Mouse (Mus musculus) limb, embryonic 15.5 days (tissue): ENCODE measurements at regions not wholly inside any gene's neighbourhood (a gene's known extent, or its start where the extent isn't known, plus 50 kb on each side); places are given as distances from the start of the nearest gene placed in this dataset.

Source experiments
- ATAC-seq: fragments of 200-750 bp; cut with Nextera tagmentation; 2 replicates; pipeline ENCODE4 v1.8.0; 2017; ENCODE audit warnings: low read depth, moderate TSS enrichment; ENCODE audit not compliant: insufficient number of reproducible peaks, low FRiP score, low TSS enrichment
- H3K27ac ChIP-seq: fragments of 300-500 bp; sonication (generic); 2 replicates; pipeline ENCODE4 v1.5.1; 2015; ENCODE audit warnings: moderate library complexity, mild to moderate bottlenecking, inconsistent platforms
- H3K27me3 ChIP-seq: fragments of 300-500 bp; sonication (generic); 2 replicates; pipeline ENCODE4 v1.6.1; 2015; ENCODE audit warnings: inconsistent platforms
- H3K36me3 ChIP-seq: fragments of 300-500 bp; sonication (generic); 2 replicates; pipeline ENCODE4 v1.6.1; 2015; ENCODE audit warnings: inconsistent platforms
- H3K4me1 ChIP-seq: fragments of 300-500 bp; sonication (generic); 2 replicates; pipeline ENCODE4 v1.6.1; 2015; ENCODE audit warnings: inconsistent platforms
- H3K4me2 ChIP-seq: fragments of 300-500 bp; sonication (generic); 2 replicates; pipeline ENCODE4 v1.6.1; 2015; ENCODE audit warnings: mild to moderate bottlenecking, inconsistent platforms
- H3K4me3 ChIP-seq: fragments of 300-500 bp; sonication (generic); 2 replicates; pipeline ENCODE4 v1.5.1; 2015; ENCODE audit warnings: mild to moderate bottlenecking, inconsistent platforms
- H3K9ac ChIP-seq: fragments of 300-500 bp; sonication (generic); 2 replicates; pipeline ENCODE4 v1.6.1; 2015; ENCODE audit warnings: inconsistent platforms
- H3K9me3 ChIP-seq: fragments of 300-500 bp; sonication (generic); 2 replicates; pipeline ENCODE4 v1.6.1; 2016; ENCODE audit warnings: inconsistent platforms
- WGBS: fragments of 180-500 bp; shearing (Covaris S2); methylation state at CpG from one replicate; pipeline ENCODE4 v1.1.7; 2015; 5-methylcytosine and 5-hydroxymethylcytosine counted together

DNA sequence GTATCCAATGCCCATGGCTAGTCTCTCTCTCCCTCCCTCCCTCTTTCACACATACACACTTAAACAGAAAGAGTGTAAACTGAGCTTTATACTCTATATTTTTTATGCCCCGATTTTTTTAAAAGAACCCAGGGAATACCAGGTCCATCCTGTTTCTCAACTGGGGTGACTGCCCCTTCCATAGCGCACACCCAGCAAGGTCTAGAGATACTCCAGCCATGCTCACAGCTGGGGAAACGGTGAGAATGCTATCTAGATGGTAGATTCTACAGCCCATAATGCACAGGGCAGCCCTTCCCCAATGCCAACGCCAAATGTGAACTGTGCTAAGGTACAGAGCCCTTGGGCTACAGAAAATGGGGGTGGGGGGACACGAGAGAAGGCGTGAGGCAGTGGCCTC lies 51.2 kb upstream of the Tln2 start:
- no peak overlapping the region for H3K4me3 ChIP-seq
- no peaks in the 10 kb centered on the region for H3K36me3 ChIP-seq
- no peak overlapping the region for H3K4me2 ChIP-seq
- no peak for ATAC-seq
- H3K27ac ChIP-seq, result no peak overlapping the region
- no peaks in the 10 kb centered on the region for H3K27me3 ChIP-seq
- H3K9ac ChIP-seq, result no peak overlapping the region
- WGBS, result 86% methylated on average over 6 of the region's 6 CpGs
- H3K4me1 ChIP-seq, result peaks cover 20% of the 10 kb centered on the region
- no peaks in the 10 kb centered on the region for H3K9me3 ChIP-seq

DNA sequence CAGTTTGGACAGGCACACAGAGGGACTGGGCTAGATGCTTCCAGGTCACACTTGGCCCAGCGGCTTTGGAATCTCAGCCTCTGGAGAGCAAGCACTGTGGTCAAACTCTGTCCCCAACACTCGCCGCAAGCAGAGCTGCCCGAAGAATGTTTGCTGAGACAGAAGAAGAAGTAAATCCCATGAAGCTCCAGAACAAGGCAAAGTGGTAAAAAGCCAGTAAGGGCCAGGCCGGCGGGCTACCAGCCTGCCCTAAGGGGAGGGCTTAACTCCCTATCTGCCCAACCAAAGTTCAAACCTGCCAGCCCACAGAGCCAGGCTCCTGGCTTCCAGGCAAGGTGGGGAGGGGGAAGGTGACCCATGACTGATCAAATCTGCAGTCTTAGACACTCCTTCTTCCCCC lies 52.2 kb upstream of the Tln2 start:
- no peak for ATAC-seq
- H3K27ac ChIP-seq, result no peak overlapping the region

DNA sequence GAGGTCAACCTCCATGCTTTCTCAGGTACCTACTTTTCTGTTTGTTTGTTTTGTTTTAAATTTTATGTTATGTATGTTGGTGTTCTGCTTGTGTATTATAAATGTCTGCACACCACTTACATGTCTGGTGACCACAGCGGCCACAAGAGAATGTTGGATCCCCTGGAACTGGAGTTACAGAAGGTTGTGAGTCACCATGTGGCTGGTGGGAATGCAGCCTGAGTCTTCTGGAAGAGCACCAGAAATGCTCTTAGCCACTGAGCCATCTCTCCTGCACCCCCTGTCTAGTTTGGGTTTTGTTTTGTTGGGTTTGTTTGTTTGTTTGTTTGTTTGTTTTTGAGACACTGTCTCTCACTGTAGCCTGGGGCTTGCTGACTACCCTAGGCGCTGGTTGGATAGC lies 52.6 kb upstream of the Tln2 start:
- no peaks in the 10 kb centered on the region for H3K9me3 ChIP-seq
- peaks cover 26% of the 10 kb centered on the region for H3K4me1 ChIP-seq
- H3K36me3 ChIP-seq, result no peaks in the 10 kb centered on the region
- H3K4me3 ChIP-seq, result no peak overlapping the region
- no peaks in the 10 kb centered on the region for H3K27me3 ChIP-seq
- no peak overlapping the region for H3K4me2 ChIP-seq
- ATAC-seq, result no peak
- no peak overlapping the region for H3K27ac ChIP-seq
- no peak overlapping the region for H3K9ac ChIP-seq
- 94% methylated on average over 2 of the region's 2 CpGs for WGBS

More for the DNA sequence above, 52.2 kb upstream of the Tln2 start:
- H3K9ac ChIP-seq, result no peak overlapping the region
- no peaks in the 10 kb centered on the region for H3K27me3 ChIP-seq
- H3K4me1 ChIP-seq, result peaks cover 22% of the 10 kb centered on the region
- no peak overlapping the region for H3K4me2 ChIP-seq
- WGBS, result 78% methylated on average over 6 of the region's 6 CpGs
- H3K4me3 ChIP-seq, result no peak overlapping the region
- no peaks in the 10 kb centered on the region for H3K36me3 ChIP-seq
- H3K9me3 ChIP-seq, result no peaks in the 10 kb centered on the region

GRCm38 (mm10) chr9:67614068-67614727 lies 54.7 kb upstream of the Tln2 start:
- Histone ChIP-seq H3K4me3 (no peak overlapping the region), H3K9ac (no peak overlapping the region), H3K4me2 (no peak overlapping the region), H3K27ac (no peak overlapping the region), H3K27me3 (no peaks in the 10 kb centered on the region), H3K4me1 (peaks cover 28% of the 10 kb centered on the region), H3K9me3 (no peaks in the 10 kb centered on the region), H3K36me3 (no peaks in the 10 kb centered on the region)
- WGBS, result 43% methylated on average over 2 of the region's 2 CpGs
- ATAC-seq, result no peak

- Histone ChIP-seq H3K36me3 (no peaks in the 10 kb centered on the region), H3K27ac (no peak overlapping the region)
These were observed 56.7 kb upstream of the Tln2 start for GRCm38 (mm10) chr9:67616207-67616606.

DNA sequence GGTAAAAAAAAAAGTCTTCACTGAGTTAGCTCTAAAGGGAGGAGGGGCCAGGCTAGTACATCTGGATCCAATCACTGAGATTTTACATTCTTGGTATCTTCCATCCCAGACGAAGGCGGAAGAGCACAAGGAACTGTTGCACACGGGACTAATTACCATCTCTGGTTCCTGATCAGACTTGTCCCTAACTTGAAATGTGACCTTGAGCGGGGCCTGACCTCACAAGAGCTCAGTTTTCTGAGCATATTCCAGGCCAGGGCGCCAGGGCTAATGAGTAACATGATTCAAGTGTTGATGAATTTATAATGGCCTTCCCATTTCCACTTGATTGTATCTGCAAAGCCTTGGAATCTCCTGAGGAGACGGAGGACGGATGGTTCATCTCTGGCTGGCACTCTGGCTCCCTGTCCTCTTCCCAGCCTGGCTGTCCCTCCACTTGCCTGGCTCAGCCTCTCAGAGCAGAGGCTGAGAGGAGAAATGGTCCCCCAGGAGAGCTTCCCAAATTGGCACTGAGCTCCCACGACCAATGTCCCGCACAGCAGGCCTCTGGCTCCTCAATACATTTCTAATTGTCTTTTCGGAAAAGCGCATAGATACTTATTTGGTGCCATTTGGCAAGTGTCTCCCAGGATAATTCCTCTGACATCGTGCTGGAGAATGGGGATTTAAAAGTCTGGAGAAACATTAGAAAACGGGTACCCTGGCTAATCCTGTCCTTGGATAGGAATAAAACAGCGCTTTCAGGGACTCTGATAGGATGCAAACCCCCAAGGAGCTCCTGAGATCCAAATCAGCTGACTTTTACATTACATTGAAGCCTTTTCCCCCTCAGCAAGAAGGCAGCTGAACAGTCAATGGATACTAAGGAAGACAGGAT lies 58.1 kb upstream of the Tln2 start:
- H3K36me3 ChIP-seq, result no peaks in the 10 kb centered on the region
- no peaks in the 10 kb centered on the region for H3K9me3 ChIP-seq
- no peaks in the 10 kb centered on the region for H3K27me3 ChIP-seq
- no peak overlapping the region for H3K9ac ChIP-seq
- 0 out of 2 replicates have a peak overlapping the region, but pooled peaks have one; percentile 11 for H3K27ac ChIP-seq
- H3K4me2 ChIP-seq, result no peak overlapping the region
- no peak overlapping the region for H3K4me3 ChIP-seq
- H3K4me1 ChIP-seq, result peaks cover 31% of the 10 kb centered on the region
- ATAC-seq, result no peak
- WGBS, result 26% methylated on average over 14 of the region's 14 CpGs

More at GRCm38 (mm10) chr9:67616207-67616606, 56.7 kb upstream of the Tln2 start:
- Histone ChIP-seq H3K4me2 (no peak overlapping the region), H3K27me3 (no peaks in the 10 kb centered on the region), H3K4me3 (no peak overlapping the region), H3K9ac (no peak overlapping the region), H3K4me1 (peaks cover 33% of the 10 kb centered on the region), H3K9me3 (no peaks in the 10 kb centered on the region)
- ATAC-seq, result no peak
- 92% methylated on average over 2 of the region's 2 CpGs for WGBS

DNA sequence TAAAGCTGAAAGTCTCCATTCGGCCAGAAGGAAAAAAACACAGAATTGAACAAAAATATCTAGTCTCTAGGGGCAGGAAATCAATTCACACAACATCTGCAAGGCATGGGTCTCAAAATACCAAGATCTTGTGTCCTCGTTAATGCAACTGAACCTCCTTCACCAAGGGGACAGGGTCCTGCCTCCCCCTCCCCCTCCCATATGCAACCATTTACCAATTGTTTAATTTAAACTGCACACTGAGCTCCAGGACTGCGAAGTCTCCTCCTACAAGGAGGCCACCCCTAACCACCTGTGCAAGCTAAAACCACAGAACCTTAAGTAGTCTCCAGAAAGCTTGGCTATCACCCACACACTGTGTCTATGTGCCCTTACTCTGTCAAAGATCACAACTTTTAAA lies 61.4 kb upstream of the Tln2 start:
- Histone ChIP-seq H3K4me2 (no peak overlapping the region), H3K4me3 (no peak overlapping the region), H3K36me3 (no peaks in the 10 kb centered on the region), H3K27ac (no peak overlapping the region; the same call in 1 of the 2 replicates), H3K4me1 (peaks cover 25% of the 10 kb centered on the region), H3K27me3 (no peaks in the 10 kb centered on the region), H3K9me3 (no peaks in the 10 kb centered on the region), H3K9ac (no peak overlapping the region)
- ATAC-seq, result no peak
- 21% methylated on average over 3 of the region's 3 CpGs for WGBS

- no peaks in the 10 kb centered on the region for H3K9me3 ChIP-seq
- no peak overlapping the region for H3K9ac ChIP-seq
- ATAC-seq, result no peak
- H3K4me2 ChIP-seq, result no peak overlapping the region
- H3K36me3 ChIP-seq, result no peaks in the 10 kb centered on the region
- H3K27ac ChIP-seq, result no peak overlapping the region
- no peaks in the 10 kb centered on the region for H3K27me3 ChIP-seq
- 54% methylated on average over 2 of the region's 2 CpGs for WGBS
- peaks cover 14% of the 10 kb centered on the region for H3K4me1 ChIP-seq
- no peak overlapping the region for H3K4me3 ChIP-seq
These were observed 67.7 kb upstream of the Tln2 start for GRCm38 (mm10) chr9:67627196-67627595.

- H3K4me2 ChIP-seq, result no peak overlapping the region
- WGBS, result 23% methylated on average over 6 of the region's 6 CpGs
These were observed 70.1 kb upstream of the Tln2 start for GRCm38 (mm10) chr9:67629624-67630023.

GRCm38 (mm10) chr9:67630173-67630572 lies 70.7 kb upstream of the Tln2 start:
- no peak for ATAC-seq
- Histone ChIP-seq H3K27me3 (no peaks in the 10 kb centered on the region), H3K9me3 (no peaks in the 10 kb centered on the region), H3K4me2 (no peak overlapping the region), H3K9ac (no peak overlapping the region), H3K36me3 (no peaks in the 10 kb centered on the region), H3K4me3 (no peak overlapping the region), H3K4me1 (peaks cover 23% of the 10 kb centered on the region), H3K27ac (no peak overlapping the region)
- WGBS, result 40% methylated on average over 3 of the region's 3 CpGs

More at GRCm38 (mm10) chr9:67629624-67630023, 70.1 kb upstream of the Tln2 start:
- no peaks in the 10 kb centered on the region for H3K9me3 ChIP-seq
- ATAC-seq, result no peak
- peaks cover 23% of the 10 kb centered on the region for H3K4me1 ChIP-seq
- no peaks in the 10 kb centered on the region for H3K36me3 ChIP-seq
- H3K9ac ChIP-seq, result no peak overlapping the region
- no peaks in the 10 kb centered on the region for H3K27me3 ChIP-seq
- H3K27ac ChIP-seq, result no peak overlapping the region
- H3K4me3 ChIP-seq, result no peak overlapping the region

DNA sequence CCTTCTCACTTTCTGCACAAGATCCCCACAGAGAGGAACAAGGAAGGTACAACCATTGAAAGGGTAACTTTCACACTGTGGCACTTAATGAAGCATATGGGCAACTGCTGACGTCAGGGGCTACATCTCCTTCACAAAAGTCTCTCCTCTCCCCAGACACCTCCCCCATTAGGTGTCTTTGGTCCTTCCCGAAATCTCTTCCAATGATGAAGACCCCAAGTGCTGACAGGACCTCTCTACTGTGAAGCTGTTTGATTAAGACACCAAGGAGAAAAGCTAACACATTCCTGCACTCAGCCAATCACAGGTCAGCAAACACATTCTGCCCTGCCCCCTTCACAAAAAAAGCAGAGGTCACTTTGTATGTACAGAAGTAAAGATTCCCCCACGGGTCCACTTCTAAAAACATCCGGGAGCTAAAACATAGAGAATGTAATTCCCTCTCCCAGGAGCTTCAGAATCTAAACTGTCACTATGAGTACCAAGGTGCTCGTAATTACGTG lies 72.3 kb upstream of the Tln2 start:
- Histone ChIP-seq H3K27ac (no peak overlapping the region), H3K9ac (no peak overlapping the region), H3K4me2 (peak overlapping the region; percentile 96), H3K27me3 (no peaks in the 10 kb centered on the region), H3K36me3 (no peaks in the 10 kb centered on the region), H3K4me1 (peaks cover 23% of the 10 kb centered on the region), H3K4me3 (peak overlapping the region; percentile 94), H3K9me3 (no peaks in the 10 kb centered on the region)
- 8% methylated on average over 6 of the region's 6 CpGs for WGBS
- no peak for ATAC-seq

DNA sequence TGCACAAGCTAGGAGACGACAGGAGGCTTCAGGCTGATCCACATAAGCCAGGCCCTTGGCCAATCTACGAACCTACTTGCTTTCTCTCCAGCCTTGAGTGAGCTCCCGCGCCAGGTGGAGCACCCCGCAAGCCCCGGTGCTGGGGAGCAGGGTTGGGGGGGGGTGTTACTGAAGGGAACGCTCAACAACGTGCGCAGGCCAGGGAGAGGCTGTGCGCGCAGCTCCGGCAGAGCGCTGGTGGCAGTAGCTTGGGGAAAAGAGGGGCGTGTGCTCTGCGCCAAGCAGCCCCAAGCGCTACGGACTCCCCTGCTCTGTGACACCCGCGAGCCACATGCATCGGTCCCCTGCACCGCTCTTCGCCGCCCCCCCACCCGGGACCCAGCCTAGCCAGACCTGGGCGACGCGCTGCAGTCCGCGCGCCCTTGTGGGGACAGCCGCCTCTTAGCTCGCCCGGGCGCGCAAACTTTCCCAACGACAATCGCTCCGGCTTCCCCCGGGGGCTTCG lies 73.1 kb upstream of the Tln2 start:
- Histone ChIP-seq H3K4me1 (peaks cover 23% of the 10 kb centered on the region), H3K27me3 (no peaks in the 10 kb centered on the region), H3K9me3 (no peaks in the 10 kb centered on the region), H3K4me3 (peak overlapping the region; percentile 94), H3K9ac (peak overlapping the region; percentile 82), H3K36me3 (no peaks in the 10 kb centered on the region), H3K27ac (peak overlapping the region; percentile 88), H3K4me2 (peak overlapping the region; percentile 96)
- peak; percentile 55; the same call in 1 of the 2 replicates for ATAC-seq
- 1% methylated on average over 40 of the region's 40 CpGs for WGBS
